Mouse (Mus musculus) layer of hippocampus, adult 11-12 months (tissue): ENCODE results near the gene Slc37a4.
"Not testable (repeated sequence)": the region's sequence is repeated elsewhere in the genome, so short reads cannot be mapped to it uniquely, and the experiment has no call there.

ENCODE experiments used
- DNase-seq: peaks from one replicate; pipeline ENCODE4 v3.0.0; 2022; ENCODE audit warnings: low spot score

The Slc37a4 gene

DNA sequence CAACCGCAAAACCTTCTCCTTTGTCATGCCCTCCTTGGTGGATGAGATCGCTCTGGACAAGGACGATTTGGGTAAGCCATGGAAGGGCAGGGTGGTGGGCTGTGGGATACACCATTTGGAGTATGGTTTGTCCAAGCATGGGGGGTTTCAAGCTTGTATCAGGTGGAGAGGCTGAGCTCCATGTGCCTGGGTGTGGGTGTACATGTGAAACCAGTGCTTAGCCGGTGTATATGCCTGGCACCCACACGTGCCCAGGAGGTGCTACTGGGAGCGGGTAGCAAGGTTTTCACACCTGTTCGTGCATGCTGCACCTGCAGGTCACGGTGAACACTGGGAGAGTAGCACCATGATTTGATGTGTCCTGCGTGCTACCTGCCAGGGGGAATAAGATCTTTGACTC lies 1.9 kb downstream of the Slc37a4 start:
- no peak for DNase-seq

- no peak for DNase-seq
Observed at GRCm38 (mm10) chr9:44399114-44399794, 2.6 kb downstream of the Slc37a4 start.

DNA sequence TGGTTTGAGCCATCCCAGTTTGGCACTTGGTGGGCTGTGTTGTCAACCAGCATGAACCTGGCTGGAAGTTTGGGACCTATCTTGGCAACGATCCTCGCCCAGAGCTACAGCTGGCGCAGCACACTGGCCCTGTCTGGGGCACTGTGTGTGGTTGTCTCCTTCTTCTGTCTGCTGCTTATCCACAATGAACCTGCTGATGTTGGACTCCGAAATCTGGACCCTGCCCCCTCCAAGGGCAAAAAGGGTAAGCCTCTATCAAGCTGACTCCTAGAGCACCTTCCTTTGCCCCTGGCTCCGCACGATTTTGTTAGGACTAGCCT lies 3.1 kb downstream of the Slc37a4 start:
- DNase-seq, result no peak

DNA sequence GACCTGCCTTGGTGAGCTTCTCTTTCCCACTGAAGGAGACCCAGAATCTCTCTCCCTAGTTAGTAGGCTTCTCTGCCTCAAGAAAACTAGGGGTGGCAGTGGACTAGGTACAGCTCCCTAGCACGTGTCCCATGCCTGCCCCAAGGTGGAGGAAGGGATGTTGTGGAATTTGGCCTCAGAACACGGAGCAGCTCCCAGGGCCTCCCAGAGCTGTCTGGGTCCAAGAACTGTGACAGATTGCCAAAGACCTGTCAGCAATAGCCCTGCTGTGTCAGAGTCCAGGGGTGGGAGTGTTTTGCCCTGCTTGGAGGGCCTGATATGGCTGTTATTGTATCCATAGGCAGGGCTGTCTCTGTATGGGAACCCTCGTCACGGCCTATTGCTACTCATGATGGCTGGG lies 4.4 kb downstream of the Slc37a4 start:
- no peak for DNase-seq

DNA sequence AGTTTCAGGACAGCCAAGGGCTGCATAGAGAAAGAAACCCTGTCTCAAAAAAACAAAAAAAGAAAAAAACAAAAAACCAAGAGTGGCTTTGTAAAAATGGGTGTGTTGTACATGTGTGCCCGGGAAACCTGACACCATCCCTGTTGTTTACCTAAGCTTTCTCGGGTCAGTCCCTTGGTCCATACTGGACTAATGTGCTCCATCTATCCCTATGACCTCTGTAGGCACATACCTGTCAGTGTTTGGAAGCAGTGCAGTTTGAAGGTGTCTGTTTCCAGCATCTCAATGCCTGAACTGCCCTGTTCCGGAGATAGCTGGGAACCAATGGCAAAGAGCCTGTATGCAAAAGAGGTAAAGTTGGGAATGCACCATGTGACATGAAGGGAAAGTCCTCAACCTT lies 8.4 kb downstream of the Slc37a4 start:
- no peak for DNase-seq

DNA sequence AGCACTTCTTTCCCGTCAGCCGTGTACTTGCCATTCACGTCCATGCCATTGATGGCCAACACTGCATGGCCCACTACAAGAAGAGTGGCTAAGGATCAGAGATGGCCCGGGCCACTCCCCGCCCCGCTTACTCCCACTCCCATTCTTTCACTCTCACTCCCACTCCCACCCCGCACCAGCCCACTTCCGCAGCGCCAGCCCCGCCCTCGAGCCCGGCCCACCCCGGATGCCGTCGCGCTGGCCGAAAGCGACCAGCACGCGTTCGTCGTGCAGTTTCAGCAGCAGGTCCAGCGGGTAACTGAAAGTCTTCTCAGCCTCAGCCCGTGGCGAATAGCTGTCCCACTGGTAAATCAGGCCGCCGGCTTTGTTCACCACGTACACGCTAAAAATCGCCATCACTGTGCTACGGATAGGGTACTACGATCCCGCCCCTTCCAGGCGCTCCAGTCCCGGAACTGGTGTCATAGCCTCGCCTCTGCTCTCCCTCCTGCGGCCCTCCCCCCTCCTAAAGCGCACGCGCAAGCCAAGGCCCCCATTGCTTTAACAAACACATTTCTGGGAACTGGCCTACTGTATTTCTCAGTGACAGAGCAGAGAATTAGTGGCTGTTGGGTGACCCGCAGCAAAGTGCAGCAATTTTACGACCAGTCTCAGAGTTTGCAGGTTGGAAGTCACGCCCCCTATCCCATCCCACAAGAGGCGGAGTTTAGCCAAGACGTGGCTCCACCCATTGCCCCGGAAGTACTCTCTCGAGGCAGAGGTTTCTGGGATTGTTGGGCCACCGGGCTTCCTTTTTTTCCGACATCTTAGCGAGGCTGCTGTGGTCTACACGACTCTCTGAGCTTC lies 10.5 kb downstream of the Slc37a4 start, which contains the start of the genes Rps25 and Trappc4:
Gene Rps25, plus strand, starts transcription at position 234 of the 846 bp plus-strand sequence.
Gene Trappc4, minus strand, starts transcription at position 695 of the 846 bp plus-strand sequence.
- DNase-seq, result peak; percentile 93

DNA sequence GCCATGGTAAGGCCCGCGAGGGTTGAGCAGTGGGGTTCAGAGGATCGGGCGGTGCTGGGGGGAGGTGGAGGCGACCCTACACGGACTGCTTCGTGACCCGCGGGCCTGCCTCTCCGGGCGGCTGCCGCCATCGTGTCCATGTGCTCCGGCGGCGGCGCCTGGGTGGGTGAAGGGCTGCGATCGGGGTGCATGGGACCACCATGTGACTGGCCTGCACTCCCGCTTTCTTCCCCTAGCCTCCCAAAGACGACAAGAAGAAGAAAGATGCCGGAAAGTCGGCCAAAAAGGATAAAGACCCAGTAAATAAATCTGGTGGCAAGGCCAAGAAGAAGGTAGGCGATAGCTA lies 11.1 kb downstream of the Slc37a4 start:
- no peak for DNase-seq

DNA sequence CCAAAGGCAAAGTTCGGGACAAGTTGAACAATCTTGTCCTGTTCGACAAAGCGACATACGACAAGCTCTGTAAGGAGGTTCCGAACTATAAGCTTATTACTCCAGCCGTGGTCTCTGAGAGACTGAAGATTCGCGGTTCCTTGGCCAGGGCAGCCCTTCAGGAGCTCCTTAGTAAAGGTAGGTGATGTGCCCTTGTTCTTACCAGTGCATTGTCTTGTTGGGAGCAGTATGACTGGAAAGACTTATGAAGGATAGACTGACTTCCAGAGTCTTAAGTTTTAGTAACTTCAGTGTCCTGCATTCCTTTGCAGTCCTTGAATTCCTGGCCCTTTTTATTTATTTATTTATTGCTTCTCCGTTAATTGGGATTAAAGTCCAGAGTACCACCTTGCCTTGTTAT lies 12.0 kb downstream of the Slc37a4 start:
- not testable (repeated sequence) for DNase-seq

GRCm38 (mm10) chr9:44410647-44411336 lies 14.1 kb downstream of the Slc37a4 start:
- no peak for DNase-seq

- DNase-seq, result no peak
Observed at GRCm38 (mm10) chr9:44411601-44412130, 15.0 kb downstream of the Slc37a4 start.

DNA sequence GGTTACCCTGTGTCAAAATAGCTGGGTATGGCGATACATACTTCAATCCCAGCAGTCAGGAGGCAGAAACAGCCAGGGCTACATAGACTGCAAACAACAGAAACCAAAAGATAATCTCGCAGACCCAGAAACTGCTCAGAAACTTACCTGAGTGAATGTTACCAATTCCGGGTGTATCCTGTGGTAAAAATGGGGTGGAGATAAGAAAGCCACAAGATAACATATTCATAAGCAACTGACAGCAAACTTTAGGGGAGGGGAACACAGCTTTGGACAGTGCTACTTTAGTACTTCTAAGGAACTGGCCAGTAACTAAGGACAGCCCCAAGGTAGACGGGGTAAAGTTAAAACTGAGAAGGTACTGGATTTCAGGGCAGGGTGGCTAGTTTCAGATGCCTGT lies 15.7 kb downstream of the Slc37a4 start:
- no peak for DNase-seq

- no peak for DNase-seq
Observed at GRCm38 (mm10) chr9:44412781-44413180, 16.1 kb downstream of the Slc37a4 start.

- DNase-seq, result no peak
Observed at GRCm38 (mm10) chr9:44417156-44417891, 20.7 kb downstream of the Slc37a4 start.

DNA sequence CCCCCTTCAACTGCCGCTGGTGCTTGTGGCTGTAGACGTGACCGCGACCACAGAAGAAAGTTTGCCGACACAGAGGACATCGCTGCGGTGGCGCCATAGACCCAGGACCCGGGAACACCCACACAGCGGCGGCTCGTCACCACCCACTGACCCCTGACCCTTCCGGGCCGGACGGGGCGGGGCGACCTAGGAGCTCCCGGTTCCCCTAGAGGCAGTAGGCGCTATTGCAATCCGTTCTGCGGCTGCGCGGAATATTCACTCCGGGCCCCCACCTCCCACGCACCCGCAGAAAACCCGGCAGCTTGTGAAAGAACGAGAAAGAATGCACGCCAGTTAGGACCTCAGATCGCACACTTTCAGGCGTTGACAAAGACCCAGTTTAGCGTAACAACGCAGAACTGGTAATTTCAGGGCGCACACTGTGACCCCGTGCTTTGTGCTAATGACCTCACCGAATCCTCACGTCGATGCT lies 21.3 kb downstream of the Slc37a4 start:
- peak; percentile 96 for DNase-seq

DNA sequence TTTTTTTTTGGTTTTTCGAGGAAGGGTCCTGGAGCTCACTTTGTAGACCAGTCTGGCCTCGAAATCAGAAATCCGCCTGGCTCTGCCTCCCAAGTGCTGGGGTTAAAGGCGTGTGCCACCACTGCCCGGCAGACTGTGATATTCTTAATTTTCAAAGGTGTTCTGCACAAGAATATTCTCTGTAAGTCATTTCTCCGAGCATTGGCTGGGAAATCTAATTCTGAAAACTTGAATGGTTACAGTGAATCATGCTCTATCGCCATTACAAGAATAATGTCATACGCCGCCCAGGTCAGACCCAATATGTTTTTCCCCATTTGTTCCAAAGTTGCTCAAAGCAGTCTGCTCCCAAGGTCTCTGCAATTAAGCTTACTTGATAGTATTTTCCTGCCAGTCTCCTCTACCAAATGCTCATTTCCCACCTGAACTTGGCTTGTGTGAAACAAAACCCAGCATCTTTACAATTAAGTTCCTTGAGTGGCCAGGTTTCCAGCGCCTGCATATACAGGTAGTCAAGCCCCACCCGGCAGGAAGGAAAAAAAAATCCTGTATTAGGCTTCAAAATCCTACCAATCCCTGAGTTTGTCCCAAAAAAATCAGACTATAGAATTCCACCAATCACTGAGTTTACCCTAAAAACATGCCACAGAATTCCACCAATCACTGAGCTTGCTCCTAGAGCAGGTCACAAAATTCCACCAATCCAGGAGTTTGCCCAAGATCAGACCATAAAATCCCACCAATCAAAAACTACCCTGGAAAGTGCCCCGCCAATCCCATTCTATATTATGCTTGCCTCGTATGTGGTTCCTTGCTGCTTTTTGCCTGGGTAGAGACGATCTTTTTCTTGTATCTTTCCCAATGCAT lies 22.1 kb downstream of the Slc37a4 start, which contains the start of gene Ccdc84:
Gene Ccdc84, minus strand, starts transcription at position 51 of the 867 bp plus-strand sequence.
- no peak for DNase-seq

- DNase-seq, result not testable (repeated sequence)
Observed at GRCm38 (mm10) chr9:44419730-44420129, 23.1 kb downstream of the Slc37a4 start.

DNA sequence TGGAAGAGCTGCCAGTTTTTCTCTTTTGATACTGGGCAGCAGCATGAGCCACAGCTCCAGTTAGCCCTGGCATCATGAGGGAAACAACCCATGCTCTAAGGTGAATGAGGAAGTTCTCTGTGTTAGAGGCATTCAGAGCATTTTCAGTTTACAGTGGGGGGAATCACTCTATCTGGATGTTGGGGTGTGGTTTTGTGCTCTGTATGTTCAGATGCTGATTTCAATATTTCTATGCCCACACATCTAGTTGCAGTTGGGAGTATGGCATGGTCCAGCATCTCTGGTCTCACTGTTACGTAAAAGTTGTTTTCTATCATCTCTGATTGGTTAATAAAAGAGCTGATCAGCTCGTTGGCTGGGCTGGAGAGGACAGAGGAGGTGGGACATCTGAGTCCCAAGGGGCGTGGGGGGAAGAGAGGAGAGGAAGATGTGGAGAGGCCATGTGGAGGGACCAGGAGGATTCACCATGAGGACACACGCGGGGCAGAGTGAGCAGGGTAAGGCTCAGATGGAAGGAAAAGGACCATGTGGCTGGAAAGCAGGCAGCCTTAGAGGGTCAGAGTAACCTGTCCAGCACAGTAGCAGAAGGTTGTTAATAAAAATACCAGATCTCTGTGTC lies 23.7 kb downstream of the Slc37a4 start:
- no peak for DNase-seq

- no peak for DNase-seq
Observed at GRCm38 (mm10) chr9:44423576-44423975, 26.9 kb downstream of the Slc37a4 start.

- no peak for DNase-seq
Observed at GRCm38 (mm10) chr9:44432577-44433185, 36.0 kb downstream of the Slc37a4 start.

- DNase-seq, result no peak
Observed at GRCm38 (mm10) chr9:44435747-44436146, 39.1 kb downstream of the Slc37a4 start.
